Mouse (Mus musculus) spleen, adult 18-20 months (tissue): ENCODE measurements around the gene Dnah10.

ENCODE experiments used
- DNase-seq, 2 experiments: peaks; one replicate each; pipeline ENCODE4 v3.0.0; 2022; ENCODE audit warnings: mixed read lengths in 2 of 2

Dnah10 gene

DNA sequence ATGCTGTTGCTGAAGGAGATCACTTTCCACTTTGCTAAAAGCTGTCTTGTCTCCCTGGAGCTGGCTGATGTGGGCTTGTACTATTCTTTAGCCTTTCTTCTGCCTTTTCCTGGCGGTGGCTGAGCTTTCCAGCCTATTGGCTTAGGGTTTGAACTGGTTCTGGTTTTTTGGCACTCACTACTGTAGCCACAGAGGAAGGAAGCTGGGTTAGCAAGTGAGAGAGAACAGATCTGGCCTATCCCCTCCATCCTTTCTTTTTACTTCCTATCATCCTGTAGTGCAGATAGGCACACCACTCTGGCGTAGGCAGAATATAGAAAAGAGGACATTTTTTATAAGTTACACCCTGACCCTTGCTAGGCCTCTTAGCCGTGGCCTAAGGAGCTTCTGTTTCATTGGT, 148.2 kb downstream of the Dnah10 start:
- no peak for DNase-seq

DNA sequence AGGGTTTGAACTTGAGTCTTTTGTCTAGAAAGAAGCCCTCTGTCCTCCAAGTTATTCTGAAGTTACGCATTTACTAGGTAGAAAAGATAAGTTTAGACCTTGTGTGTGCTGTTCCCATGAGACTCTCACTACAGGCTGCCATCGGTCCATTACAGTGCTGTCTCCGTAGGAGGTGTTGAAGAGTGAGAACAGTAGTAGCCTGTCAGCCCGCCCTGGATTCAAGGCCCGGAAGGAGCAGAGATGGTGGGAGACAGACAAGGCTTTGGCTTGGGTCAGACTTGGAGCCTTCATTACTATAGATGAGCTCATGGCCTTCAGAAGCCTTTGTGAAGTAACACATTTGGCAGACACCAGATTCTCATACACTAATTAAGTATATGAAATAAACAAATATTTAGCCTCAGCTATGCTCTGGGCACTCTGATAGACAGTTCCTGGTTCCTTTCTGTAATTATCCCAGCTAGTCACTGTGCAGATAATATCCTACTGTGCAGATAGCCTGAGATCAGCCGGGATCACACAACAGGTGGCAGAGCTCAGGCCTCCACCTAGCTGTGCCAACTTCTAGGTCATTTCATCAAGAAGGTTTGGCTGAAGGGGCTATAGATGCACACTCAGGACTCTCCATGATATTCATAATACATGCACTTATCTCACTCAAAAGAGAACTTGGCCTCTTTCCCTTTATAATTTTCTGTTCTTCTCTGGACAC, 149.2 kb downstream of the Dnah10 start:
- DNase-seq = no peak

DNA sequence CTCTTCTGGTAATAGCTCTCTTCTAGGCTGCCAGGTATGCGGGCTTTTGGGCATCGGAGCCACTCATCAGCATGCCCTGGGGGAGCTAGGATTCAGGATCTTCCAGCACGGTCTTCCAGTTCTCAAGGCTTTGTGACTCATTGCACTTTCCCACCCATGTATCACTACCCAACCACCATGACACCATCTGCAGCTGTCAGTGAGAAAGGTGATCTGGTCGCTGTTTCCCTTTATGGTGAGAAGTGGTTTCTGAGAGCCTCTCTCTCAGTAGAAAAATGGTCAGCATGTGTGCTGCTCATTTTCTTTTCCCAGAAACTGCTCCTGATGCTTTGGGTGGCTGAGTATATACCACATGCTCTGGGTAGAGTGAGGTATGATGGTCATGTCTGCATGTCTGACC, 154.4 kb downstream of the Dnah10 start:
- DNase-seq = no peak

DNA sequence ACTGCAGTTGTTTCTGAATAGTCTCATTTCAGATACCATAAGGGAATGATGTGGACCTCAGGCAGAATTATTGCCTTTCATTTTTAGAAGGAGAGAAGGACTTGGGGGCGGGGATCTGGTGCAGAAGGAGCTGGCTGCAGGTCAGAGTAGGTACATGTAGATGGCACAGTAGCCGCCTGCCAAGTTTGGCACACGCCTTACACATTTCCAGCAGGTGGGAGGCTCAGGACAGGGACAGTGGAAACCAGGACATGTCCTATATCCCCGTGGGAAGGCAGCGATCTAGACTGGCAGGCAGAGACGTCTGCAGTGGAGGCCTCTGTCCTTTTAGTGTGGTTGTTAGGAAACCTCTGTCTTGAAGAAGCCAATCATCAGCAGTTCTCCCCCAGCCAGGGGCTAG, 154.9 kb downstream of the Dnah10 start:
- no peak for DNase-seq

DNA sequence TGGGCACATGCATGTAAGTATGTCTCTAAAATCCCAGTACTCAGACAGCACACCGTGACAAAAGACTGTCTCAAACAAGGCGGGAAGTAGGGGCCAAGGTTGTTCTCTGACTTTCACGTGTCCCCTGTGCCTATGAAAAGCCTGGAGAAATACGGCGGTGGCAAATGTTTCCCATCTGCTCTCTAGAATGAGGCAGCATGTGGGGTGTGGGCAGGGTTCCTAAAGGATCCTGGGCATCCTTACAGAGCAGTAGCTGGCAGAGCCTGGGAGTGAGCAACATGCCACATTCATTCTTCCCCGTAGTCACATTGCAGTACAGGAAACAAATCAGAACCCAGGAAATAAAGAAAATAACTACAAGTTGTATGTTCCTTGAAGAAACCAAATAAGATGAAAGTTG, 159.0 kb downstream of the Dnah10 start:
- DNase-seq = no peak
